Mouse (Mus musculus): ENCODE results near the gene 1700001J03Rik. TPM values are rescaled to one million over a fixed set of nuclear protein-coding genes. Genes with fewer than 3 reads are reported as not detected.
"Not testable (repeated sequence)": the region's sequence is repeated elsewhere in the genome, so short reads cannot be mapped to it uniquely, and the experiment has no call there.

The 1700001J03Rik gene
- polyA plus RNA-seq, 1 experiment from 2014 or later, result not detected

- Histone ChIP-seq H3K36me3 (ENCODE audit: insufficient read depth) (no peaks in the 10 kb centered on the region), H3K27me3 (ENCODE audit: insufficient read depth, low read length) (no peaks in the 10 kb centered on the region), H3K27ac (ENCODE audit: low read depth) (no peak overlapping the region), H3K9ac (no peak overlapping the region), H3K4me1 (ENCODE audit: insufficient read depth) (no peaks in the 10 kb centered on the region), H3K4me2 (no peak overlapping the region), H3K9me3 (ENCODE audit: low read depth, low read length) (no peaks in the 10 kb centered on the region), H3K4me3 (ENCODE audit: low read depth, low read length) (no peak overlapping the region)
- ATAC-seq (ENCODE audit: insufficient read depth) (no peak), DNase-seq (no peak)
- WGBS, result 49% methylated on average over 4 of the region's 4 CpGs
- no peak for TF ChIP-seq CTCF (IDR thresholded peaks at IDR 0.05; ENCODE audit: low read depth)
Observed at GRCm38 (mm10) chr5:146190093-146190492, 5.0 kb upstream of the 1700001J03Rik start.

- H3K27ac ChIP-seq (ENCODE audit: low read depth), result no peak overlapping the region
- no peak overlapping the region for H3K4me2 ChIP-seq
- no peak for DNase-seq
- H3K4me3 ChIP-seq (ENCODE audit: low read depth, low read length), result no peak overlapping the region
- ATAC-seq (ENCODE audit: insufficient read depth), result no peak
- no peaks in the 10 kb centered on the region for H3K27me3 ChIP-seq (ENCODE audit: insufficient read depth, low read length)
- TF ChIP-seq CTCF (IDR thresholded peaks at IDR 0.05; ENCODE audit: low read depth), result no peak
- H3K9ac ChIP-seq, result no peak overlapping the region
- no peaks in the 10 kb centered on the region for H3K9me3 ChIP-seq (ENCODE audit: low read depth, low read length)
- WGBS, result 86% methylated on average over 7 of the region's 7 CpGs
- H3K4me1 ChIP-seq (ENCODE audit: insufficient read depth), result no peaks in the 10 kb centered on the region
- no peaks in the 10 kb centered on the region for H3K36me3 ChIP-seq (ENCODE audit: insufficient read depth)
Observed at GRCm38 (mm10) chr5:146188712-146189111, 3.6 kb upstream of the 1700001J03Rik start.

GRCm38 (mm10) chr5:146188144-146188543, 3.0 kb upstream of the 1700001J03Rik start:
- Histone ChIP-seq H3K27me3 (ENCODE audit: insufficient read depth, low read length) (no peaks in the 10 kb centered on the region), H3K4me1 (ENCODE audit: insufficient read depth) (no peaks in the 10 kb centered on the region), H3K9ac (no peak overlapping the region), H3K36me3 (ENCODE audit: insufficient read depth) (no peaks in the 10 kb centered on the region), H3K4me3 (ENCODE audit: low read depth, low read length) (no peak overlapping the region), H3K27ac (ENCODE audit: low read depth) (no peak overlapping the region), H3K4me2 (no peak overlapping the region), H3K9me3 (ENCODE audit: low read depth, low read length) (no peaks in the 10 kb centered on the region)
- TF ChIP-seq CTCF (IDR thresholded peaks at IDR 0.05; ENCODE audit: low read depth), result 0 out of 2 replicates have a peak, but pooled peaks have one; percentile 8
- ATAC-seq (ENCODE audit: insufficient read depth), result no peak
- 83% methylated on average over 1 of the region's 1 CpGs for WGBS
- no peak for DNase-seq

GRCm38 (mm10) chr5:146187441-146187840, 2.3 kb upstream of the 1700001J03Rik start:
- WGBS, result 21% methylated on average over 5 of the region's 5 CpGs
- not testable (repeated sequence) for H3K9ac ChIP-seq; H3K4me1 ChIP-seq (ENCODE audit: insufficient read depth); H3K36me3 ChIP-seq (ENCODE audit: insufficient read depth); H3K27ac ChIP-seq (ENCODE audit: low read depth); H3K4me3 ChIP-seq (ENCODE audit: low read depth, low read length); H3K4me2 ChIP-seq; ATAC-seq (ENCODE audit: insufficient read depth); H3K27me3 ChIP-seq (ENCODE audit: insufficient read depth, low read length); H3K9me3 ChIP-seq (ENCODE audit: low read depth, low read length)
- peak; percentile 77 for TF ChIP-seq CTCF (IDR thresholded peaks at IDR 0.05; ENCODE audit: low read depth)
- peak; percentile 72 for DNase-seq

- DNase-seq, result peak; percentile 9
- not testable (repeated sequence) for H3K4me2 ChIP-seq; H3K27ac ChIP-seq (ENCODE audit: low read depth); H3K4me3 ChIP-seq (ENCODE audit: low read depth, low read length); H3K4me1 ChIP-seq (ENCODE audit: insufficient read depth); H3K9ac ChIP-seq; H3K27me3 ChIP-seq (ENCODE audit: insufficient read depth, low read length); ATAC-seq (ENCODE audit: insufficient read depth); H3K36me3 ChIP-seq (ENCODE audit: insufficient read depth); H3K9me3 ChIP-seq (ENCODE audit: low read depth, low read length)
- peak; percentile 17; the same call in 1 of the 2 replicates for TF ChIP-seq CTCF (IDR thresholded peaks at IDR 0.05; ENCODE audit: low read depth)
- 52% methylated on average over 4 of the region's 4 CpGs for whole genome bisulfite sequencing
Observed at GRCm38 (mm10) chr5:146172744-146173143, 12.4 kb downstream of the 1700001J03Rik start.

- H3K27me3 ChIP-seq (ENCODE audit: insufficient read depth, low read length); H3K4me3 ChIP-seq (ENCODE audit: low read depth, low read length); H3K36me3 ChIP-seq (ENCODE audit: insufficient read depth); H3K4me1 ChIP-seq (ENCODE audit: insufficient read depth); H3K9ac ChIP-seq; H3K27ac ChIP-seq (ENCODE audit: low read depth); ATAC-seq (ENCODE audit: insufficient read depth); H3K4me2 ChIP-seq; H3K9me3 ChIP-seq (ENCODE audit: low read depth, low read length); DNase-seq: not testable (repeated sequence)
- WGBS, result 75% methylated on average over 2 of the region's 2 CpGs
Observed at GRCm38 (mm10) chr5:146170621-146171020, 14.5 kb downstream of the 1700001J03Rik start, which contains the start of gene Gm6309. TSS of gene Gm6309 (minus strand) at chr5:146170721.

- H3K27ac ChIP-seq (ENCODE audit: low read depth); H3K4me3 ChIP-seq (ENCODE audit: low read depth, low read length); H3K36me3 ChIP-seq (ENCODE audit: insufficient read depth); DNase-seq; H3K27me3 ChIP-seq (ENCODE audit: insufficient read depth, low read length); H3K4me2 ChIP-seq; H3K9me3 ChIP-seq (ENCODE audit: low read depth, low read length); H3K9ac ChIP-seq; ATAC-seq (ENCODE audit: insufficient read depth); H3K4me1 ChIP-seq (ENCODE audit: insufficient read depth): not testable (repeated sequence)
- WGBS, result 96% methylated on average over 3 of the region's 3 CpGs
Observed at GRCm38 (mm10) chr5:146160439-146160838, 24.7 kb downstream of the 1700001J03Rik start, which contains the start of gene Gm5565. TSS of gene Gm5565 (minus strand) at chr5:146160539.

GRCm38 (mm10) chr5:146158326-146158725, 26.8 kb downstream of the 1700001J03Rik start:
- H3K9me3 ChIP-seq (ENCODE audit: low read depth, low read length); H3K4me2 ChIP-seq; ATAC-seq (ENCODE audit: insufficient read depth); DNase-seq; H3K4me1 ChIP-seq (ENCODE audit: insufficient read depth); H3K27me3 ChIP-seq (ENCODE audit: insufficient read depth, low read length); H3K36me3 ChIP-seq (ENCODE audit: insufficient read depth); H3K4me3 ChIP-seq (ENCODE audit: low read depth, low read length); H3K9ac ChIP-seq; H3K27ac ChIP-seq (ENCODE audit: low read depth): not testable (repeated sequence)
- 82% methylated on average over 4 of the region's 4 CpGs for WGBS

All from lung, embryonic 14.5 days (tissue).